Mouse (Mus musculus) ES-Bruce4 (cell line): ENCODE data around the gene Clcf1.

Experiments
- CTCF ChIP-seq: IDR thresholded peaks from one replicate; pipeline ENCODE4 v1.8.1; 2011; ENCODE audit warnings: low read depth, low read length
- POLR2A ChIP-seq: IDR thresholded peaks from one replicate; pipeline ENCODE4 v1.8.1; 2011; ENCODE audit warnings: low read length; ENCODE audit not compliant: insufficient read depth

DNA sequence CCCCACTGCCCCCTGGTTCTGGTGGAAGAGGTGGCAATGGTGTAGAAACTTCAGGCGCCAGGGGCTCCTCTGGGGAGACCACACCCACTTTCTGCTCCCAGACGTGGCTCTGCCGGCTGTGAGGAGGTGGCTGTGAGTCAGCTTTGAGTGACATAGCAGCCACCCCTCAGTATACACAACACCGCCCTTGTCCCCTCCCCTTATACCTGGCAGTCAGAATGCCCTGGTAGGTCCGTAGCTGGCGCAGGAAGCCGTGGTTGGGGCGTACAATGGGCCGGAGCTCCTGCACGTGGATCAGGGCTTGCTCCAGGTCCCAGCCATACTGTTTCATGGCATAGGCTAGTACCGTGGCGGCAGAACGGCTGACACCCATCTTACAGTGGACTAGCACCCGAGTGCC is 49.7 kb downstream of the Clcf1 start:
- TF ChIP-seq CTCF (no peak), POLR2A (no peak)
